Mouse (Mus musculus): ENCODE measurements around the gene Gal3st3. TPM values are rescaled to one million over a fixed set of nuclear protein-coding genes. Genes with fewer than 3 reads are reported as not detected.

Gene Gal3st3
- polyA plus RNA-seq, 1 experiment from 2014 or later, result 31.4 TPM

DNA sequence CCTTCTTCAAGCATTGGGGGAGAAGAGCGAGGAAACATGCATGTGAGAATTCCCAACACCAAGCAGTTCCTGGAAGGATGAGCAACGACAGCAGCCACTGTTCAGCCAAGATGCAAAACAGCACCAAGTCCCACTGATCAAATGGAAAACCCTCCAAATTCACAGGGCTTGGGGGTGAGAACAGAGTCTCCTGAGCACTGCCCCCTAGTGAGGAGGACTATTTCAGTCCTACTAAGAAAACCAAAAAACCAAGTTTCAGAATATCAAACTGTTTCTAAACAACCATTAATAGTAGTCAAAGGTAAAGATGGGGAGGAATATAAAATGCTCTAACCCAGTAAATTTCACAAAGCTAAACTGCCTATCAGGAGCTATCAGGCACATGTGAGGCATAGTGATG, 21.6 kb upstream of the Gal3st3 start:
- no peak overlapping the region for H3K9ac ChIP-seq (replicated peaks)
- no peak overlapping the region for H3K4me3 ChIP-seq
- H3K4me1 ChIP-seq, result peaks cover 18% of the 10 kb centered on the region
- no peaks in the 10 kb centered on the region for H3K9me3 ChIP-seq
- 92% methylated on average over 2 of the region's 2 CpGs for WGBS
- no peak for ATAC-seq (replicated peaks)
- no peaks in the 10 kb centered on the region for H3K27me3 ChIP-seq
- peaks cover 59% of the 10 kb centered on the region for H3K36me3 ChIP-seq
- H3K27ac ChIP-seq (replicated peaks), result no peak overlapping the region
- H3K4me2 ChIP-seq (replicated peaks), result no peak overlapping the region

DNA sequence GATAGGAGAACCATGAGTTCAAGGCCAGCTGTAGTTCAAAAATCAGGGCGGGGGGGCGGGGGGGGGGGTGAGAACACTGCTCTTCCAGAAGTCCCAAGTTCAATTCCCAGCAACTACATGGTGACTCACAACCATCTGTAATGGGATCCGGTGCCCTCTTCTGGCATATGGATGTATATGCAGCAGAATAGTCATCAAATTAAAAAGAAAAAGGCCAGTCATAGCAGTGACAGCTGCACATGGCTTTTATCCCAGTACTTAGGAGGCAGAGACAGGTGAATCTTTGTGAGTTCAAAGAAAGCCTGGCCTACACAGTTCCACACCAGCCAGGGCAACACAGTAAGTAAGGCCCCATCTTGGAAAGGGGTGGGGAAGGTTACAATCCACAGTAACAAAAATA, 21.0 kb upstream of the Gal3st3 start:
- H3K4me1 ChIP-seq, result peaks cover 12% of the 10 kb centered on the region
- no peak overlapping the region for H3K4me3 ChIP-seq
- H3K36me3 ChIP-seq, result peaks cover 65% of the 10 kb centered on the region
- H3K27ac ChIP-seq (replicated peaks), result no peak overlapping the region
- no peak overlapping the region for H3K4me2 ChIP-seq (replicated peaks)
- no peaks in the 10 kb centered on the region for H3K27me3 ChIP-seq
- H3K9me3 ChIP-seq, result no peaks in the 10 kb centered on the region
- no peak for ATAC-seq (replicated peaks)
- 93% methylated on average over 3 of the region's 3 CpGs for WGBS
- H3K9ac ChIP-seq (replicated peaks), result no peak overlapping the region

DNA sequence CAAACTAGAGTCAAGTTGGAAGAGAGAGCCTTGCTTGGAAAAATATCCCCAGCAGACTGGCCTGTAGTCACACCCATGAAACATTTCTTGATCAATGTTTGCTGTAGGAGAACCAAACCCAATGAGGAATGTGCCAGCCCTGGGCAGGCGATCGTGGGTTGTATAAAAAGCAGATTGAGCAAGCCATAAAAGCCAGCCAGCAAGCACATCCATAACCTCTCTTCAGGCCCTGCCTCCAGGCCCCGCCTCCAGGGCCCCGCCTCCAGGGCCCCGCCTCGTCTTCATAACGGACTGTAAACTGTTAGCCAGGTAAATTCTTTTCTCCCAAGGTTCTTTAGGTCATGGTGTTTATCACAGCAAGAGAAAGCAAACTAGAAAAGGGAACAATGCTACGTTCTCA, 19.8 kb upstream of the Gal3st3 start:
- peaks cover 8% of the 10 kb centered on the region for H3K4me1 ChIP-seq
- H3K4me2 ChIP-seq (replicated peaks), result no peak overlapping the region
- no peaks in the 10 kb centered on the region for H3K9me3 ChIP-seq
- no peak overlapping the region for H3K4me3 ChIP-seq
- WGBS, result 89% methylated on average over 8 of the region's 8 CpGs
- no peak for ATAC-seq (replicated peaks)
- H3K27me3 ChIP-seq, result no peaks in the 10 kb centered on the region
- H3K36me3 ChIP-seq, result peaks cover 77% of the 10 kb centered on the region
- H3K9ac ChIP-seq (replicated peaks), result no peak overlapping the region
- H3K27ac ChIP-seq (replicated peaks), result no peak overlapping the region

DNA sequence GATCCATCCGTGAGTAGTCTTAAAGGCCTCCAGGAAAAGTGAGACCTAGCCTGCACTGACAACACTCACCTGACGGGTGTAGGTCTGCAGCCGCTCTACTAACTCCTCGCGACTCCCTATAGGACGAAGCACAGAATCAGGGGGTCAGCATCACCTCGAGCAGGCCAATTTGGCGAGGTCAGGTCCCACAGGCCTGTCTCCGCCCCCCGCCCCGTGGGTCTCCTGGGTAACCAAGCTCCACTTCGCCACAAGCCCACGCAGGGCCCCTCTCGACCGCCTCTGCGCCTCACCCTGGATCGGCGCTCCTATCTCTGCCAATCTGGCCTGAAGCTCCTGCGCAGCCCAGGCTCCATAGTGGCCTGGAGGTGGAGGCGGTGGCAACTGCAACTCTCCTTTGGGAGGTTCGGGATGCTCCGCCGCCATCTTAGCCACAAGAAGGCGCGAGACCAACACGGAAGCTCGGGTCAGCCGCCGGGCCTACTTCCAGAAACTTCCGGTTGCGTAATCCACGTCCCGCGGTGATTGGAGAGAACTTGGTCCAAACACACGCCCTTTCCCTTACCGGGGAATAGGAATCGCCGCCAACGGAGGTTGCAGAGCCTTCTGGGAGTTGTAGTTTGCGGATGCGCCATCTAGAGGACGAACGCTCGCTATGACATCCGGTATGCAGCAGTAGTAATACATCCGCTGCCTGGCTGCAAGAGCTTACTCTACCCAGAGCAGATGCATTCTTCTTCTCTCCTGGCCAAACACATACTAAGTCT, 3.0 kb upstream of the Gal3st3 start, which contains the start of gene Sf3b2:
Sf3b2 (minus strand) TSS at position 484 of the 764 bp plus-strand sequence.
- H3K4me1 ChIP-seq, result peaks cover 50% of the 10 kb centered on the region
- peak within 1 kb of the TSS; percentile 74 for H3K9ac ChIP-seq (replicated peaks)
- no peaks in the 10 kb centered on the region for H3K27me3 ChIP-seq
- WGBS, result under 1% methylated on average over 46 of the region's 46 CpGs
- H3K9me3 ChIP-seq, result no peaks in the 10 kb centered on the region
- peak within 1 kb of the TSS; percentile 89 for H3K4me2 ChIP-seq (replicated peaks)
- H3K4me3 ChIP-seq, result peak within 1 kb of the TSS; percentile 74
- H3K27ac ChIP-seq (replicated peaks), result peak within 1 kb of the TSS; percentile 93
- ATAC-seq (replicated peaks), result peak; percentile 97
- peaks cover 29% of the 10 kb centered on the region for H3K36me3 ChIP-seq

DNA sequence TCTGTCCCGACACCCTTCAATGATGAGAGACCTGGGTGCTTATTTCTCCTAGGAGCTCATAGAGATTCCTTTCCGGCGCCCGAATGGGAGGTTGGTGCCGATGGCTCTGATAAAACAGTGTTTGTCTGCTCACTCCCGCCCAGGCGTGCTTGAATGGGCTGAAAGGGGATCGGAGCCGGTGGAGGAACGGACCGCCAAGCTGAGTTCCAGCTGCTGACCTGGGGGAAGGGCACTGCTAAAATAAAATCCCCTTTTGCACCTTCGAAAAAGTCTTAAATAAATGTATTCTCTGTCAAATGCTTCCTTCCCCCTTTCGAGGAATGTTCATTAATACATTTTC, 2.4 kb upstream of the Gal3st3 start:
- Histone ChIP-seq H3K4me3 (peak overlapping the region; percentile 74), H3K4me2 (replicated peaks) (peak overlapping the region; percentile 75), H3K36me3 (peaks cover 23% of the 10 kb centered on the region), H3K9ac (replicated peaks) (peak overlapping the region; percentile 74), H3K27ac (replicated peaks) (peak overlapping the region; percentile 93), H3K4me1 (peaks cover 55% of the 10 kb centered on the region), H3K9me3 (no peaks in the 10 kb centered on the region), H3K27me3 (no peaks in the 10 kb centered on the region)
- 5% methylated on average over 13 of the region's 13 CpGs for WGBS
- no peak; the same call in 1 of the 2 replicates for ATAC-seq (replicated peaks)

DNA sequence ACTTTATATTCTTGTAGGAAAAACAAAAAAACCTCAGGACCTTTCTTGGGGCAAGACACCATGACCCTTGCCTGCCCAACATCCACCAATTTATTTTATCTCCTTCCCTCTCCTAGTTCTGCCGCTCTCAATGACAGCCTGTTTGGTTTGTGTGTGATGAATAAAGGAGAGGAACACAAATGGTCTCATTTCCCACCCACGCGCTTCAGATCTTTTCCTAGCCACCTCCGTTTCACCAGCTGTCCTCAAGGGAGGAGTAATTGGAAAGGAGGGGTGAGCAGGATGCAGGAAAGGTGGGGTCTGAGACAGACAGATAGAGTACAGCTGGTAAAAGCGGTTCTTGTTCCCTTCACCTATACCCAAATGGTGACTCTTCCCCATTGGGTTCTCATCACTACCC, 1.5 kb upstream of the Gal3st3 start:
- Histone ChIP-seq H3K4me2 (replicated peaks) (no peak overlapping the region), H3K9ac (replicated peaks) (no peak overlapping the region), H3K36me3 (peaks cover 14% of the 10 kb centered on the region), H3K4me3 (no peak overlapping the region), H3K9me3 (no peaks in the 10 kb centered on the region), H3K27me3 (no peaks in the 10 kb centered on the region), H3K4me1 (peaks cover 57% of the 10 kb centered on the region), H3K27ac (replicated peaks) (no peak overlapping the region)
- WGBS, result 85% methylated on average over 5 of the region's 5 CpGs
- ATAC-seq (replicated peaks), result no peak

DNA sequence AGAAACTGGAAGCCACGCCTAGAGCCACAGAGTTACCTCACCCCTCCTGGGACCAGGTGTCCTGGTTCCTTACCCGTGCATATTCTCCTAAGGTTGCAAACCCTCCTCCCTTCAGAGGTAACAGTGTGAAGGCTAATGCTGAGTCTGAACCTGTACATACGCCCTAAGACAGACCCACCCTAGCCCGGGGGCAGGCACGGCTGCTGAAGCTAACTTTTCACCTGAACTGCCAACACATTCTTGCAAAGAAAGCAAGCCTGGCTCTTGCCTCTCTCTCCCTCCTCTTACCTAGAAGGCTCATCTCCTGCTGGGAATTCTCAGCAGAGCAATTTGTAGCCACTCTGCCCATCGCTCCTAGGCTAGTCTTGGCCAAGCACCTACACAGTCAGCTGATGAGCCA, 2.5 kb downstream of the Gal3st3 start:
- Histone ChIP-seq H3K9me3 (no peaks in the 10 kb centered on the region), H3K9ac (replicated peaks) (0 out of 2 replicates have a peak overlapping the region, but pooled peaks have one; percentile 3), H3K36me3 (peaks cover 24% of the 10 kb centered on the region), H3K4me3 (no peak overlapping the region), H3K4me1 (peaks cover 41% of the 10 kb centered on the region), H3K27ac (replicated peaks) (no peak overlapping the region), H3K4me2 (replicated peaks) (no peak overlapping the region), H3K27me3 (no peaks in the 10 kb centered on the region)
- ATAC-seq (replicated peaks), result no peak
- 85% methylated on average over 6 of the region's 6 CpGs for WGBS

DNA sequence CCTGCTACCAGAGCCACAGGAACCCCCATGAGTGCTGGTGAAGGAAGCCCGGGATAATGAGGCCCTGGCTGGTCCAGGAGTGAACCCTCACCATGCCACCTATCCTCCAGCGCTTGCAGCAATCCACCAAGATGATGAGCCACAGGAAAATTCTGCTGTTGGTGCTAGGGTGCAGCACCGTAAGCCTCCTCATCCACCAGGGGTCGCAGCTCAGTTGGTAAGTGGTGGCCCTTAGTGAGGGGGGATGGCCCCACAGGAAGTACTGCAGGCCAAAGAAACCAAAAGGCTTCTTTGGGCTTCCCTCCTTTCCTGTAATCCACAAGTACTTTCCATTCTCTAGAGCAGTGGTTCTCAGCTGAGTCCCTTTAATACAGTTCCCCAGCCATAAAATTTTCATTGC, 4.3 kb downstream of the Gal3st3 start:
- H3K9ac ChIP-seq (replicated peaks), result no peak overlapping the region
- no peak overlapping the region for H3K4me3 ChIP-seq
- no peaks in the 10 kb centered on the region for H3K27me3 ChIP-seq
- H3K9me3 ChIP-seq, result no peaks in the 10 kb centered on the region
- 31% methylated on average over 4 of the region's 4 CpGs for WGBS
- no peak overlapping the region for H3K27ac ChIP-seq (replicated peaks)
- H3K36me3 ChIP-seq, result peaks cover 42% of the 10 kb centered on the region
- H3K4me1 ChIP-seq, result peaks cover 30% of the 10 kb centered on the region
- ATAC-seq (replicated peaks), result no peak
- no peak overlapping the region for H3K4me2 ChIP-seq (replicated peaks)

DNA sequence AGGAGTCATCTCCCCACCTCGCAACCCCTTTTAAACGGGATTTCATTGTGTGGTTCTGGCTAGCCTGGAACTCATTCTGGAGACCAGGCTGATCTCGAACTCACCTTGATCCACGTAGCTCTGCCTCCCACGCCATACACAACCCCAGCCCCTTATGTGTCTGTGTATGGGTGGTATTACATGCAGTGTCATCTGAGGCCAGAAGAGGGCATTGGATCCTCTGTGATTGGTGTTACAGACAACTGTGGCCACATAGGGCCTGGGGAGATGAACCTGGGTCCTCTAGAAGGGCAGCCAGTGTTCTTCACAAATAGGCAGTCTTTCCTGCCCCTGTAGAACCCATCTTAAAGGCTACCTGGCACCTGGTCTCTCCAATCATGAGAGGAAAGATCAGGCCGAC, 8.1 kb downstream of the Gal3st3 start:
- Histone ChIP-seq H3K27me3 (no peaks in the 10 kb centered on the region), H3K27ac (replicated peaks) (no peak overlapping the region), H3K9me3 (no peaks in the 10 kb centered on the region), H3K4me1 (no peaks in the 10 kb centered on the region), H3K36me3 (peaks cover 50% of the 10 kb centered on the region), H3K4me2 (replicated peaks) (no peak overlapping the region), H3K4me3 (no peak overlapping the region), H3K9ac (replicated peaks) (no peak overlapping the region)
- WGBS, result 87% methylated on average over 6 of the region's 6 CpGs
- no peak for ATAC-seq (replicated peaks)

DNA sequence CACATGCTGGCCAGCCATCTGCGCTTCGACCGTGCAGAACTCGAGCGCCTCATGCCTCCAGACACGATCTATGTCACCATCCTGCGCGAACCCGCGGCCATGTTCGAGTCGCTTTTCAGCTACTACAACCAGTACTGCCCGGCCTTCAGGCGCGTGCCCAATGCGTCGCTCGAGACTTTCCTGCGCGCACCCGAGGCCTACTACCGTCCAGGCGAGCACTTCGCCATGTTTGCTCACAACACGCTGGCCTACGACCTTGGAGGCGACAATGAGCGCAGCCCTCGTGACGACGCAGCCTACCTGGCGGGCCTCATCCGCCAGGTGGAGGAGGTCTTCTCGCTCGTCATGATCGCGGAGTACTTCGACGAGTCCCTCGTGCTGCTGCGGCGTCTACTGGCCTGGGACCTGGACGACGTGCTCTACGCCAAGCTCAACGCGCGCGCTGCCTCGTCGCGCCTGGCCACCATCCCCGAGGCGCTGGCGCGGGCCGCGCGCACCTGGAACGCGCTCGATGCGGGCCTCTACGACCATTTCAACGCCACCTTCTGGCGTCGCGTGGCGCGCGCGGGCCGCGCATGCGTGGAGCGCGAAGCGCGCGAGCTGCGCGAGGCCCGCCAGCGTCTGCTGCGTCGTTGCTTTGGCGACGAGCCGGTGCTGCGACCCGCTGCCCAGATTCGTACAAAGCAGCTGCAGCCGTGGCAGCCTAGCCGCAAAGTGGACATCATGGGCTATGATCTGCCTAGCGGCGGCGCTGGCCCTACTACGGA, 9.0 kb downstream of the Gal3st3 start:
- Histone ChIP-seq H3K36me3 (peaks cover 50% of the 10 kb centered on the region), H3K4me2 (replicated peaks) (peak overlapping the region; percentile 26), H3K4me3 (peak overlapping the region; percentile 10; the same call in 1 of the 2 replicates), H3K9me3 (no peaks in the 10 kb centered on the region), H3K4me1 (no peaks in the 10 kb centered on the region), H3K27ac (replicated peaks) (no peak overlapping the region), H3K27me3 (no peaks in the 10 kb centered on the region), H3K9ac (replicated peaks) (no peak overlapping the region)
- no peak for ATAC-seq (replicated peaks)
- WGBS, result 57% methylated on average over 98 of the region's 98 CpGs

DNA sequence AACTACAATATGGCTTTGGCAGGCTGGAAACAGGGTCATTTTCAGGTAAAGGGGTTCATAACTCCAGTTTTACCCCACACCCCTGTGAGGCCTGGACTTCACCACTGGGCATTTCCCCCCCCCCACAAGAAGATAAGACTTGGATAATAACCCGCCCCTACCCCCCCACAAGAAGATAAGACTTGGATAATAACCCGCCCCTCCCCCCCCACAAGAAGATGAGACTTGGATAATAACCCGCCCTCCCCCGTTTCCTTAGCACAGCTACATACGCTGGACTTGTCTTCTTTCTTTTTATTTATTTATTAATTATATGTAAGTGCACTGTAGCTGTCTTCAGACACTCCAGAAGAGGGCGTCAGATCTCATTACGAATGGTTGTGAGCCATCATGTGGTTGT, 10.9 kb downstream of the Gal3st3 start:
- no peak for ATAC-seq (replicated peaks)
- Histone ChIP-seq H3K9me3 (no peaks in the 10 kb centered on the region), H3K4me2 (replicated peaks) (no peak overlapping the region), H3K4me3 (no peak overlapping the region), H3K27ac (replicated peaks) (no peak overlapping the region), H3K36me3 (peaks cover 38% of the 10 kb centered on the region), H3K4me1 (no peaks in the 10 kb centered on the region), H3K27me3 (no peaks in the 10 kb centered on the region), H3K9ac (replicated peaks) (no peak overlapping the region)
- 86% methylated on average over 7 of the region's 7 CpGs for WGBS

DNA sequence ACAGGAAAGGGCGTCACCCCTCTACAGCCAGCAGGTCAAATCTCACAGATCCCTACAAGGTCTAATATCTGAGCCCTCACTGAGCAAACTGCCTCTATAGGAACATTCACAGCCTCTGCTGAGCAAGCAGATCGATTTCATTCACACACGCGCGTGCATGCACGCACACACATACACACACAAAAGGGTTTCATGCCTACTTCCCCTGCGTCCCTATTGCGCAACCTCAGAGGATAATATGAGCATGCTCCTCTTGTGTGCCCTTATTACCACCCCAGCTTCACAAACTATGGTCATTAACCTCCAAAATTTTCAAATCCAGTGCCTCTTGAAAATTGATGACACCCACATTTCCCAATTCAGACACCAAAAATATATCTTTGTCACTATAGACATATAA, 15.1 kb downstream of the Gal3st3 start:
- H3K9me3 ChIP-seq, result no peaks in the 10 kb centered on the region
- H3K4me2 ChIP-seq (replicated peaks), result no peak overlapping the region
- H3K9ac ChIP-seq (replicated peaks), result no peak overlapping the region
- no peak overlapping the region for H3K27ac ChIP-seq (replicated peaks)
- no peak overlapping the region for H3K4me3 ChIP-seq
- H3K4me1 ChIP-seq, result no peaks in the 10 kb centered on the region
- WGBS, result 86% methylated on average over 8 of the region's 8 CpGs
- no peaks in the 10 kb centered on the region for H3K36me3 ChIP-seq
- H3K27me3 ChIP-seq, result no peaks in the 10 kb centered on the region
- no peak for ATAC-seq (replicated peaks)

Data from forebrain, embryonic 15.5 days (tissue).